Mouse (Mus musculus) telencephalon, adult 2 months (tissue): ENCODE data around the gene Hira.
"Not testable (repeated sequence)": the region's sequence is repeated elsewhere in the genome, so short reads cannot be mapped to it uniquely, and the experiment has no call there.

ENCODE experiments used
- DNase-seq: peaks from one replicate; pipeline ENCODE4 v3.0.0-alpha.2; 2011; ENCODE audit warnings: low read depth, low spot score

Hira gene

GRCm38 (mm10) chr16:18876442-18877308 is at the start of gene Hira, which contains the start of gene Mrpl40:
TSS of gene Hira (plus strand) at chr16:18877037.
TSS of gene Mrpl40 (minus strand) at chr16:18876862.
- DNase-seq, result peak; percentile 82

DNA sequence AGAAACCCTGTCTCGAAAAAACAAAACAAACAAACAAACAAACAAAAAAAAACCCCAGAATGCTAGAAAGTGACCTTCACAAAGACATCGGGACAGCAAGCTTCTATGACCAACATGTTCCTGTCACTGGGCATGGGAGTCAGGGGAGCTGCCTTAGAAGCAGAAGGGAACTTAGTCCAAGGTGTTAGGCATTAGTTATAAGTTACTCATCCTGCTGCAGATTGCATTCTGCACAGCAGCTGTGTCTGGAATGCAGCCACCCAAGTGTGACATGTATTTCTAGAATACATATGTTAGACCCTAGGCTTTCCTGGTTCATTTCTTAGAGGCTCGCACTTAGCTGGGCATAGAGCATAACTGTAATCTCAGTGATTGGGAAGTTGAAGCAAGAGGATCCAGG is 48.2 kb upstream of the Hira start:
- DNase-seq, result no peak

- no peak for DNase-seq
Observed at GRCm38 (mm10) chr16:18829102-18829501, 47.7 kb upstream of the Hira start.

- DNase-seq, result no peak
Observed at GRCm38 (mm10) chr16:18833486-18833885, 43.4 kb upstream of the Hira start.

DNA sequence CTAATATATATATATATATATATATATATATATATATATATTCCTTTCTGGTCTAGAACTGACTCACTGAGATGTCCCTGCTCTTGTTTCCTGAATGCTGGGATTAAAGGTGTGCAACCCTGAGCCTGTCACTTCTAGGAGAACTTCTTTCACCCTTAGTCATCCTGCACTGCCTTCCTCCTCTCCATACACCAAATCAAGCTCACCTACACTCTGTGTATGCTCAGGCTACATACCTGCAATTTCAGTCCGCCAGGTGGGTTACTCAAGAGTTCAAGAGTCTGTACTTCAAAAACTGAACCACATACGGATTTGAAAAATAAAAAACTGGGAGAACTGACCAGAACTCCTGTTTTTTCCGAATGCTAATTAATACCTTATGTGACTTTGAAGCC is 40.8 kb upstream of the Hira start:
- no peak for DNase-seq

GRCm38 (mm10) chr16:18836468-18837208 is 40.2 kb upstream of the Hira start, which contains the start of the genes 2510002D24Rik and Gm28539:
TSS of gene 2510002D24Rik (plus strand) at chr16:18836578.
TSS of gene Gm28539 (plus strand) at chr16:18836584.
- peak; percentile 91 for DNase-seq

GRCm38 (mm10) chr16:18838346-18838745 is 38.5 kb upstream of the Hira start:
- DNase-seq, result no peak

DNA sequence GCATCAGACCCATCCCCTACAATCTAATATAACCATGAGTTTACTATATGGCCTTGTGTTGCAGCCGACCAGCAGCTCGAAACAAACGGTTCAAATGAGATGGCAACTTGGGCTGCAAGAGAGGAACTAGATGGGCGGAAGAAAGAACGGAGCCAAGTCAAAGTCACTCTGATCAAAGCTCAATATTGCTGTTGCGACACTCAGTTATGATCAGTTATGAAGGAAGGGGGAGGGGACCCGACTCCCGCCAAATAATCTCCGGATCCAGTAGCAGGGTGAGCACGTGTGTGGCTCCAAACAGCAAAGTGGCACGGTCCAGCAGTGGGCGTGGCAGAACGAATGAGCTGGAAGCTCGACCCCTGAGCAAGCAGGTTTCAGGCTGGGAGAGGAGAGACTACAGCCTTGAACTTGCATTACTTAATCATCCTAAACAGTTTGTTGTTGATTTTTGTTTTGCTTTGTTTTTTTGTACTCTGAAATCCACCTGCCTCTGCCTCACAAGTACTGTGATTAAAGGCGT is 30.5 kb upstream of the Hira start:
- no peak for DNase-seq

DNA sequence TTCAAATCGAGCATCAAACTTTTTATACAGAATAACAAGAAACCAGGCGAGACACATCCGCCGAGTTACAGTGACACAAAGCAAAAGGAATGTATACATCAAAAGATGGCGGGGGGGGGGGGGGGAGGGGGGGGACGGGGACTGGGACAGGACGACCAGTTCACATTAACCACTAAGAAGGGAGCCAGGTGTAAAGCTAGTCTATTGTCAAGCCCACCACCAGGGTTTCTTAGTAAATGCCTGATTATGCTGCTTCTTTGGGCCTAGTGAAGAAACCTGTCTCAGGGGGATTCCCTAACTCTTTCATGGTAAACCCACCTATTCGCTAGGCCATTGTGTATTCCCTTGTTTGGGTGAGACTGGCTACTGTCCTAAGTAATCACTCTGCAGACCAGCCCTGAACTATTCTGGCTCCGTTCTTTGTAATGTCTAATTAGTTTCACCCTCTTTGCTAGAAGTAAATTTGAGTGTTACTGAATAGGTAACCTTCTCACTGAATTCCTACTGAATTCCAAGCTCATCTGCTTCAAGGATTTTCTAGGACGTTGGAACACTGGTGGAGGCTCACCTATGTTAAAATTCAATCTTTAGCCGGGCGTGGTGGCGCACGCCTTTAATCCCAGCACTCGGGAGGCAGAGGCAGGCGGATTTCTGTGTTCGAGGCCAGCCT is 27.2 kb upstream of the Hira start:
- DNase-seq, result not testable (repeated sequence)

DNA sequence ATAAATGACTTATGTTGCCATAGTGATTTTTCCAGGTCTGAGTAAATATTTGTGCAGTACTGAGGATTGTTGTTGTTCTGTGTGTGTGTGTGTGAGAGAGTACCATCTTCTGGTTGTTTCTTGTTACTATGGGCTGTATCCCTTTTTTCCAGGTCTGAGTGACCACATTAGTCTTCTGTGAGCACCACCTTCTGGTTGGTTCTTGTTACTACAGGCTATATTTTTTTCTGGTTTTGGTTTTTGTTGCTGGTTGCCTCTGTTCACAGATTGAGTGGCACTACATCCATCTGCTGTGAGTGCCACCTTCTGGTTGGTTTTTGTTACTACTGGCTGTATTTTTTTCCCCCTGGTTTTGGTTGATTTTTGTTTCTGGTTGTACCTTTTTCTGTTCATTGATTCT is 18.3 kb upstream of the Hira start:
- DNase-seq, result no peak

- no peak for DNase-seq
Observed at GRCm38 (mm10) chr16:18860186-18860585, 16.7 kb upstream of the Hira start.

DNA sequence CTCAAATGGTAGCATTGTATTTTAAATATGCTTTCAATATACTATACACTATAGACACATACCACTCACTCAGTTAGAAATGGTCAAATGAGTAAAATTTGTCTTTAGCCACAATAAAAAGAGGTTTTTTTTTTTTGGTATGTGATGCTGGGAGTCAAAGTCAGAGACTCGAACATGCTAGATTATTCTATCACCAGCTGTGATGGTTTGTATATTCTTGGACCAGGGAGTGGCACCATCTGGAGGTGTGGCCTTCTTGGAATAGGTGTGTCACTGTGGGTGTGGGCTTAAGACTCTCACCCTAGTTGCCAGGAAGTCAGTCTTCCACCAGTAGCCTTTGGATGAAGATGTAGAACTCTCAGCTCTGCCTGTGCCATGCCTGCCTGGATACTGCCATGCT is 6.3 kb upstream of the Hira start:
- DNase-seq, result not testable (repeated sequence)

DNA sequence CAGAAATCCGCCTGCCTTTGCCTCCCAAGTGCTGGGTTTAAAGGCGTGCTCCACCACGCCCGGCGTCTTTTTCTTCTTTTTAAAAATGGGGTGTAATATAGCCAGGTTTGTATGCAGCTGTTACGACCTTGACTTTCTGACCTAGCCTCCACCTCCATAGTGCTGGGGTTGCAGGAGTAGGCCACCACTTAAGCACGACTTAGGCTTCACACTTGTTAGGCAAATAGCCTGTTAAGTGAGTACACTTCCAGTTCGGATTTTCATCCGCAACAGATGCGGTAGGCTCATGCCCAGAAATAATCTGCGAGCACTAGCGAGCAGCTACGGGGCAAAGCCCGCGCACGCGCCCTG is 771 bp upstream of the Hira start:
- no peak for DNase-seq

GRCm38 (mm10) chr16:18877386-18878090 is 701 bp downstream of the Hira start:
- peak; percentile 33 for DNase-seq

GRCm38 (mm10) chr16:18878091-18878720 is 1.4 kb downstream of the Hira start:
- DNase-seq, result peak; percentile 21

- DNase-seq, result no peak
Observed at GRCm38 (mm10) chr16:18884044-18884443, 7.2 kb downstream of the Hira start.

GRCm38 (mm10) chr16:18893840-18894372 is 17.1 kb downstream of the Hira start:
- no peak for DNase-seq

DNA sequence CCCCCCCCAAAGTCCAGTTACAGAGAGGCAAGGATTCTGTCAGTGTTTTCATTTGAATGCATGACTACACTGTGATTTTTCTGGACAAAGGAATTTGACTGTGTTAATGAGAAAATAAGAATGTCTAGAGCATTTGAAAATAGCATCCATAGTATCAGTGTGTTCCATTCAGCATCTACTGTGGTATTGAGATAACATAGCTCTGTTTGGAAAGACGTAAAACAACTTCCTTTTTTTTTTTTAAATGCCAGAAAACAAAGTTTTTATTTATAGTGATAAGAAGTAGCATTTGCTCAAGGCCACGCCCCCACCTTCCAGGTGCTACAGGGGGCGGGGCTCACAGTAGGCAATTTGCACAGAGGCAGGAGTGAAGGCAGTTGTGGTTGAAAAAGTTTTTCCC is 18.4 kb downstream of the Hira start:
- no peak for DNase-seq

DNA sequence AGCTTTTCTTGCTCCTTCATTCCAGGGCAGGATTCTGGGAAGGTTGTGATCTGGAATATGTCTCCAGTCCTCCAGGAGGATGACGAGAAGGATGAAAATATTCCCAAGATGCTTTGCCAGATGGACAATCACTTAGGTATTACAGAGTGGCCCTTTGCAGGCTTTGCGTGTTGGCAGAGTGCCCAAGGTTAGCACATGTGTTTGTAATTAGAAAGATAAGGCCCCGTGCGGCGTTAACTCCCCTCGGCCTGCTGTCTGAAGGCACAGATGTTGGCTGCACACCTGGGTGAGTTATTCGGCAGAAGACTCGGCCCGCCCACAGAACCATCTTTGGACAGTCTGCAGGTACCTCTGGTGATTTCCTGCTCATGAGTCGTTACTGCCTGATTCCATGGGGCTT is 19.6 kb downstream of the Hira start:
- DNase-seq, result no peak

DNA sequence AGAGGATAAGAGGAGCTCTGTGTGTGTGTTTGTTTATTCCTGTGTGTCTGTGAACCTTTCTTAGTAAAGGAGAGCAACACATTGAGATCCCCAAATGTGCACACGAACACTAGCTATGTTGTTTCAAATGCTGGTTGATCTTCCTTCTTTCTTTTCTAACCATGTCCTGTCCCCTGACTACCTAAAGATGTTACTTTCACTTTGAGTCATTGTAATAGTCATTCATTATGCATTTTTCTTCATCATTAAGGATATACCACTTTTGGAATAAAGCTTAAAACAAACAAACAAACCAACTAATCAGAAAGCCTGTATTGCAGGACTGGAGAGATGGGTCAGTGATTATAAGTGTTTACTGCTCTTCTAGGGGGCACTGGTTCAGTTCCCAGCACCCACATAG is 28.8 kb downstream of the Hira start:
- no peak for DNase-seq

GRCm38 (mm10) chr16:18916064-18916463 is 39.2 kb downstream of the Hira start:
- DNase-seq, result no peak
